Mouse (Mus musculus): ENCODE measurements around the gene 2410004B18Rik.

- TF ChIP-seq CTCF (IDR thresholded peaks at IDR 0.05; ENCODE audit: low read depth, low read length) (no peak), POLR2A (IDR thresholded peaks at IDR 0.05; ENCODE audit: extremely low read depth, insufficient read depth, low read length) (no peak)
Measured at GRCm38 (mm10) chr3:145985333-145985925, 47.6 kb downstream of the 2410004B18Rik start.
